Mouse (Mus musculus) ES-E14 (cell line): Measurements from ENCODE around the gene Slc2a9. TPM values are rescaled to one million over a fixed set of nuclear protein-coding genes. Genes with fewer than 3 reads are reported as not detected.

ENCODE experiments used
- DNase-seq: peaks from one replicate; pipeline ENCODE4 v3.0.0-alpha.2; 2013; ENCODE audit warnings: low read depth, low spot score
- H3K27ac ChIP-seq: 2 replicates; pipeline ENCODE4 v1.5.1; 2012; ENCODE audit warnings: low read depth, mild to moderate bottlenecking, low read length, moderate library complexity, mixed read lengths; ENCODE audit not compliant: poor library complexity, insufficient read depth, severe bottlenecking
- H3K36me3 ChIP-seq: 2 replicates; pipeline ENCODE4 v1.6.1; 2012; ENCODE audit warnings: mild to moderate bottlenecking, low read length, moderate library complexity, mixed read lengths; ENCODE audit not compliant: control insufficient read depth, poor library complexity, insufficient read depth, severe bottlenecking
- H3K4me1 ChIP-seq, 2 experiments: fragments of 150-350 bp in 1 of 2; sonication (generic) in 1 of 2; 2 replicates each; pipeline ENCODE4 v1.6.1; 2012; ENCODE audit warnings: low read length in 2 of 2, mild to moderate bottlenecking in 1 of 2, mixed read lengths in 1 of 2; ENCODE audit not compliant: control insufficient read depth in 2 of 2, insufficient read depth in 2 of 2, poor library complexity in 1 of 2
- H3K4me3 ChIP-seq, 2 experiments: fragments of 150-350 bp in 1 of 2; sonication (generic) in 1 of 2; 2 replicates each; pipeline ENCODE4 v1.5.1; 2012; ENCODE audit warnings: low read length in 2 of 2, low read depth in 1 of 2, mild to moderate bottlenecking in 1 of 2, mixed read lengths in 1 of 2; ENCODE audit not compliant: insufficient read depth in 1 of 2, poor library complexity in 1 of 2, severe bottlenecking in 1 of 2
- H3K9ac ChIP-seq: 2 replicates; pipeline ENCODE4 v1.6.1; 2012; ENCODE audit warnings: low read depth, mild to moderate bottlenecking, low read length, mixed read lengths; ENCODE audit not compliant: poor library complexity, insufficient read depth, severe bottlenecking
- H3K9me3 ChIP-seq: fragments of 150-350 bp; sonication (generic); 2 replicates; pipeline ENCODE4 v1.6.1; 2012; ENCODE audit warnings: low read depth, mild to moderate bottlenecking, low read length; ENCODE audit not compliant: control insufficient read depth, insufficient read depth
- CHD2 ChIP-seq: IDR thresholded peaks from 2 replicates; pipeline ENCODE4 v1.6.1; 2014; ENCODE audit warnings: mild to moderate bottlenecking, low read depth, low read length, inconsistent platforms
- HCFC1 ChIP-seq: IDR thresholded peaks from 2 replicates; pipeline ENCODE4 v1.6.1; 2012; ENCODE audit warnings: low read length, inconsistent platforms, borderline replicate concordance; ENCODE audit not compliant: insufficient read depth
- MAFK ChIP-seq: IDR thresholded peaks from 2 replicates; pipeline ENCODE4 v1.6.1; 2014; ENCODE audit warnings: mild to moderate bottlenecking, low read depth, low read length, inconsistent platforms; ENCODE audit not compliant: insufficient read depth
- ZC3H11A ChIP-seq: IDR thresholded peaks from 2 replicates; pipeline ENCODE4 v1.6.1; 2012; ENCODE audit warnings: low read depth, mild to moderate bottlenecking, inconsistent platforms, low read length, borderline replicate concordance
- ZNF384 ChIP-seq: IDR thresholded peaks from 2 replicates; pipeline ENCODE4 v1.6.1; 2012; ENCODE audit warnings: low read depth, low read length, inconsistent platforms
- in situ Hi-C, 2 experiments: fragments of 600-800 bp; cut with MboI; formaldehyde crosslinking; loops; one replicate each; pipeline ENCODE4 v1.15.1; 2025; ENCODE audit warnings: low sequenced_read_pairs in 2 of 2, inconsistent platforms in 1 of 2; ENCODE audit not compliant: unreplicated experiment in 2 of 2
- total RNA-seq: library from RNA; depleted of rRNA; stranded (reverse); fragments of 300-350 nt; gene quantifications from 2 replicates; pipeline ENCODE4 v1.2.3, GENCODE M21; 2012

Gene Slc2a9
- total RNA-seq, 1 experiment: 0.71 TPM

DNA sequence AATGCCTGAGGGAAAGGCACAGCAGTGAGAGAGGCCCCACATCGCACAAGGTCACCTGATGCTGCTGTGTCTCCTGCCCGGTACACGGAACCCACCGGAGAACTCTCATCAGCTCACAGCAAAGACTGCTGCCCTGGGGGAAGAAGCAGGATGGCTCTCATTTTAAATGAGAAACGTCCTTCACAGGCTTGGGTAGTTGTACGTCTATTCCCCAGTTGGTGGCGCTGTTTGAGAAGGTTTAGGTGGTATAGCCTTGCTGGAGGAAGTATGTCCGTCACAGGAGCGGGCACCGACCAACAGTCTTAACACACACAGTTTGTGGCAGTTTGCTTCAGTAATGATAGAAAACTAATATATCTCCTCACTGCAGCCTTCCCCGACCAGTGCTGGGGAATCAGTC is 66.3 kb downstream of the Slc2a9 start:
- Histone ChIP-seq H3K9ac (no peak overlapping the region), H3K27ac (no peak overlapping the region), H3K4me3 (no peak overlapping the region), H3K36me3 (no peaks in the 10 kb centered on the region), H3K9me3 (no peaks in the 10 kb centered on the region), H3K4me1 (no peaks in the 10 kb centered on the region; a peak in 1 of 4 replicates)
- in situ Hi-C loops: no loop called here
- no peak for DNase-seq
- TF ChIP-seq MAFK: no peak
- no peak for TF ChIP-seq ZNF384
- TF ChIP-seq HCFC1: no peak
- TF ChIP-seq CHD2: no peak

DNA sequence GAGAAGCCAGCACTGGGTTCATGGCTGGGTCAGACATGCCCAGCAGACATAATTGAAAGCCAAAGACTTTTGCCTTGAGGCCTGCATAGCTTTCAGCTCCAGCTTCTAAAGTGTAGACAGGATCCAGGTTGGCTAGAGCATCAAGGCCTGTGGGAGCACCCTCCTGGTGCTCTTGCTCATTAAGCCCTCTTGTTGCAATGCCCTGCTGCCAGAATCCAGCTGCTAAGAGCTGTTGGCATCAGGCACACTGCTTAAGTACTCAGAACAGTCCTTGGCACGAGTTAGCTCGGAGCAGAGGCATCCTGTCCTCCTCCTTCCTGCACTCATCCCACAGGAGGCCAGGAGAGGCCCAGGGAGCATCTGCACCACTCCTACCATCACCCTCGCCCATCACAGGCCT is 68.1 kb downstream of the Slc2a9 start:
- H3K9me3 ChIP-seq: no peaks in the 10 kb centered on the region
- no peaks in the 10 kb centered on the region; a peak in 1 of 4 replicates for H3K4me1 ChIP-seq
- no peak overlapping the region for H3K4me3 ChIP-seq
- H3K9ac ChIP-seq: no peak overlapping the region
- H3K36me3 ChIP-seq: no peaks in the 10 kb centered on the region
- no peak overlapping the region for H3K27ac ChIP-seq
- DNase-seq: no peak
- in situ Hi-C loops: no loop called here
- no peak for TF ChIP-seq ZC3H11A
- TF ChIP-seq HCFC1: no peak
- TF ChIP-seq MAFK: no peak
- TF ChIP-seq CHD2: no peak

DNA sequence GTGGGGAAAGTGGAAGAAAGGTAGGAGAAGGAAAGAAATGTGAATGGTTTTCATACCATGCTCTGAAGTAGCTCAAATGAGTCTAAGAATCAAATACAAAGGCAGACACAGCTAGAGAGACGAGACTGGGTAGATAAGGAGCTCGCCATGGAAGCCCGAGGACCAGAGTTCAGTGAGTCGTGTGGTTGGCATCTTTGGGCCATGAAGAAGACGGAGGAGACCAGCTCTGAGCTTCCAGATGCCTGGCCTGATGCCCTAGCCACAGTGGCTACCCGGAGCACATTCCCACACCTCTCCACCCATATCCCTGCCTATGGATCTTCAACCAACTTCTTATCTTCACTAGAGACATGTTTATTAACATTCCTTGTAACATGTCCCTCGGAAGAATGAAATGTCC is 71.7 kb downstream of the Slc2a9 start:
- Histone ChIP-seq H3K4me1 (no peaks in the 10 kb centered on the region), H3K9ac (no peak overlapping the region), H3K36me3 (no peaks in the 10 kb centered on the region), H3K9me3 (no peaks in the 10 kb centered on the region), H3K4me3 (no peak overlapping the region), H3K27ac (no peak overlapping the region)
- DNase-seq: no peak
- in situ Hi-C loops: no loop called here
- TF ChIP-seq HCFC1 (no peak), CHD2 (no peak), ZNF384 (no peak), ZC3H11A (no peak), MAFK (no peak)

DNA sequence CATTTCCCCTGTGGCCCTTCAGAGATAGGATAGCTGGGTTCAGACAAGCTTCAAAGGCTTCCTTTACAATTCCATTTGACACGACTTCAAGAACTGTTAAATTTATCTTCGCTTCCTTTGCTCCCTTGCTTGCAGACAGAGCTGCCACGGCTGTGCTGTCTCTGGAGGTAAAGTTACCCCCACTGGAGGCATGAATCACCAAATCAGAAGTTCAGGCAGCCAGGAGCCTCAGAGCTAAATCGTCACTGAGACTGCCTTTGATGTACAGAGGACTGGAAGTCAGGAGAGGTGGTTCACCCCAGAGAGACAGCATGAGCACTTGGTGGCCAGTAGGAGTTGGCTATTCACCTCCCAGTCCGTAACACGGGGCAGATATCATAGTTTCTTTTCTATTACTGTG is 73.8 kb downstream of the Slc2a9 start:
- no peak overlapping the region for H3K9ac ChIP-seq
- no peak overlapping the region for H3K4me3 ChIP-seq
- H3K27ac ChIP-seq: no peak overlapping the region
- DNase-seq: no peak
- H3K36me3 ChIP-seq: no peaks in the 10 kb centered on the region
- no peaks in the 10 kb centered on the region for H3K4me1 ChIP-seq
- in situ Hi-C loops: no loop called here
- TF ChIP-seq CHD2: no peak
- no peak for TF ChIP-seq HCFC1
- no peak for TF ChIP-seq MAFK
- no peak for TF ChIP-seq ZNF384
- TF ChIP-seq ZC3H11A: no peak
- no peaks in the 10 kb centered on the region for H3K9me3 ChIP-seq

DNA sequence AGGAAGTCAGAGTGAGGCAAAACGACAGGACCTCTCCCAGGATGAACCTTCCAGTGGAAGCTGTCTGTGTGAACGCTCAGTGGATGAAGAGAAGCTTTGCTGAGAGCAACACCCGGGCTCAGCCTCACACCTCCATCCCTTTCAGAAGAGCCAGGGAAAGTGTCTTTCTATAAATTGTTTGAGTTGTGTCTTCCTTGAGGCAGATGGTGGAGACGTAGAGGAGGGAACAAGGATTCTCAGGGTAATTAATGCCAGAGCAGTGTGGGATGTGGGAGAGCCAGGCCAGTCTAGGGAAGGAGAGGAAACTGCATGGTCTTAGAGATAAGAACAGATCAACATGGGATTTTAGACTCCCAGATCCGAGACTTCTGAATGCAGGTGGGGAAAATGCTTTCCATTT is 75.2 kb downstream of the Slc2a9 start:
- H3K9me3 ChIP-seq: no peaks in the 10 kb centered on the region
- no peak overlapping the region for H3K27ac ChIP-seq
- DNase-seq: no peak
- H3K9ac ChIP-seq: no peak overlapping the region
- in situ Hi-C loops: no loop called here
- no peak for TF ChIP-seq CHD2
- H3K4me3 ChIP-seq: no peak overlapping the region
- no peaks in the 10 kb centered on the region for H3K4me1 ChIP-seq
- H3K36me3 ChIP-seq: no peaks in the 10 kb centered on the region
